ENCODE assay signal across 22 mouse cellular contexts in genomic region chr10:88031978-88032377, GRCm38 (mm10). TPM values are rescaled to one million over a fixed set of nuclear protein-coding genes. Genes with fewer than 3 reads are reported as not detected.
DNase-seq lines count a peak whose midpoint lies in the region; ATAC-seq and TF ChIP-seq lines count a peak whose summit lies in the region.
"Had no signal": no experiment of that assay in that cellular context is flagged by ENCODE, and none has a peak within 500 bp of the region (broad histone marks: within the 10 kb centered on the region; RNA-seq: fewer than 3 reads in every experiment).

No protein-coding gene starts in this region.

- ATAC-seq in stomach, embryonic 15.5 days (ENCODE audit: insufficient read depth, low FRiP score, low read depth) = no peak
- no peak for ATAC-seq in stomach, postnatal 0 days (ENCODE audit: low FRiP score, low TSS enrichment)
- ATAC-seq in limb, embryonic 14.5 days (ENCODE audit: low FRiP score, low read depth) = peak; percentile 53; the same call in 1 of the 2 replicates
- ATAC-seq in hindbrain, embryonic 16.5 days = no peak
- ATAC-seq: forebrain, postnatal 0 days; intestine, embryonic 16.5 days had no signal

- H3K4me1 ChIP-seq in stomach, embryonic 15.5 days = no peaks in the 10 kb centered on the region
- H3K4me1 ChIP-seq in stomach, postnatal 0 days (replicated peaks; ENCODE audit: control insufficient read depth, insufficient read depth) = no peaks in the 10 kb centered on the region
- no peaks in the 10 kb centered on the region for H3K4me1 ChIP-seq in limb, embryonic 14.5 days (ENCODE audit: control insufficient read depth, insufficient read depth, low read length)
- no peaks in the 10 kb centered on the region for H3K4me1 ChIP-seq in hindbrain, embryonic 16.5 days (ENCODE audit: control insufficient read depth, insufficient read depth, low read depth, low read length)
- H3K4me1 ChIP-seq: embryonic facial prominence, embryonic 12.5 days; heart, embryonic 15.5 days had no signal

- H3K9me3 ChIP-seq in stomach, embryonic 15.5 days = no peaks in the 10 kb centered on the region
- no peaks in the 10 kb centered on the region for H3K9me3 ChIP-seq in stomach, postnatal 0 days (ENCODE audit: control insufficient read depth, low read length)
- no peaks in the 10 kb centered on the region for H3K9me3 ChIP-seq in limb, embryonic 14.5 days (ENCODE audit: control insufficient read depth, low read length)
- no peaks in the 10 kb centered on the region for H3K9me3 ChIP-seq in hindbrain, embryonic 16.5 days (ENCODE audit: control insufficient read depth, low read length)
- H3K9me3 ChIP-seq: embryonic facial prominence, embryonic 12.5 days; heart, embryonic 15.5 days had no signal

- no peak for TF ChIP-seq CTCF in stomach, postnatal 0 days (IDR thresholded peaks at IDR 0.05; ENCODE audit: low read depth)
- TF ChIP-seq CTCF in brain, embryonic 14.5 days (IDR thresholded peaks at IDR 0.05; ENCODE audit: borderline replicate concordance, extremely low read depth, insufficient read depth, insufficient read length) = no peak

- TF ChIP-seq POLR2A in brain, embryonic 14.5 days (IDR thresholded peaks at IDR 0.05; ENCODE audit: borderline replicate concordance, extremely low read depth, insufficient read depth, insufficient read length, poor library complexity, severe bottlenecking) = no peak
- TF ChIP-seq POLR2A in limb, embryonic 14.5 days (IDR thresholded peaks at IDR 0.05; ENCODE audit: borderline replicate concordance, extremely low read depth, insufficient read depth, insufficient read length) = no peak

- TF ChIP-seq EP300 in stomach, postnatal 0 days (optimal IDR thresholded peaks at IDR 0.05) = no peak

- H3K27me3 ChIP-seq in stomach, embryonic 15.5 days (replicated peaks) = no peaks in the 10 kb centered on the region
- H3K27me3 ChIP-seq in stomach, postnatal 0 days (ENCODE audit: control insufficient read depth, insufficient read depth, low read length) = no peaks in the 10 kb centered on the region
- no peaks in the 10 kb centered on the region for H3K27me3 ChIP-seq in limb, embryonic 14.5 days (ENCODE audit: control insufficient read depth, insufficient read depth, low read length)
- no peaks in the 10 kb centered on the region for H3K27me3 ChIP-seq in hindbrain, embryonic 16.5 days (replicated peaks; ENCODE audit: control insufficient read depth, insufficient read depth, low read length)
- H3K27me3 ChIP-seq: embryonic facial prominence, embryonic 12.5 days; heart, embryonic 15.5 days had no signal

- H3K4me2 ChIP-seq in stomach, embryonic 15.5 days = no peak overlapping the region
- H3K4me2 ChIP-seq in stomach, postnatal 0 days (replicated peaks; ENCODE audit: low read depth) = no peak overlapping the region
- no peak overlapping the region for H3K4me2 ChIP-seq in limb, embryonic 14.5 days (replicated peaks; ENCODE audit: low read depth, low read length, severe bottlenecking)
- no peak overlapping the region for H3K4me2 ChIP-seq in hindbrain, embryonic 16.5 days (ENCODE audit: low read length)
- H3K4me2 ChIP-seq: embryonic facial prominence, embryonic 12.5 days; heart, embryonic 11.5 days; heart, embryonic 15.5 days; hindbrain, embryonic 14.5 days had no signal

- 47% methylated on average over 5 of the region's 5 CpGs for WGBS in stomach, embryonic 15.5 days
- 43% methylated on average over 5 of the region's 5 CpGs for WGBS in stomach, postnatal 0 days
- 59% methylated on average over 5 of the region's 5 CpGs for WGBS in limb, embryonic 14.5 days
- whole genome bisulfite sequencing in hindbrain, embryonic 16.5 days = 60% methylated on average over 5 of the region's 5 CpGs

- H3K4me3 ChIP-seq in stomach, embryonic 15.5 days (replicated peaks) = no peak overlapping the region
- no peak overlapping the region for H3K4me3 ChIP-seq in stomach, postnatal 0 days (ENCODE audit: low read depth, low read length)
- no peak overlapping the region for H3K4me3 ChIP-seq in limb, embryonic 14.5 days (replicated peaks; ENCODE audit: low read length)
- no peak overlapping the region for H3K4me3 ChIP-seq in hindbrain, embryonic 16.5 days (ENCODE audit: low read length)
- H3K4me3 ChIP-seq: embryonic facial prominence, embryonic 12.5 days; erythroblast, embryonic 14.5 days; heart, adult 2 months; heart, embryonic 15.5 days had no signal

- no peak overlapping the region for H3K9ac ChIP-seq in stomach, embryonic 15.5 days
- no peak overlapping the region for H3K9ac ChIP-seq in stomach, postnatal 0 days (ENCODE audit: low read length)
- H3K9ac ChIP-seq in limb, embryonic 14.5 days (ENCODE audit: low read depth, low read length, severe bottlenecking) = no peak overlapping the region
- no peak overlapping the region for H3K9ac ChIP-seq in hindbrain, embryonic 16.5 days (ENCODE audit: low read depth, low read length)
- H3K9ac ChIP-seq: embryonic facial prominence, embryonic 12.5 days; forebrain, postnatal 0 days; heart, embryonic 15.5 days; hindbrain, embryonic 14.5 days had no signal

- H3K36me3 ChIP-seq in stomach, embryonic 15.5 days = no peaks in the 10 kb centered on the region
- H3K36me3 ChIP-seq in stomach, postnatal 0 days (ENCODE audit: control insufficient read depth, insufficient read depth, low read length) = no peaks in the 10 kb centered on the region
- H3K36me3 ChIP-seq in limb, embryonic 14.5 days (ENCODE audit: control insufficient read depth, insufficient read depth, low read length) = no peaks in the 10 kb centered on the region
- no peaks in the 10 kb centered on the region for H3K36me3 ChIP-seq in hindbrain, embryonic 16.5 days (ENCODE audit: control insufficient read depth, insufficient read depth, low read length)
- H3K36me3 ChIP-seq: embryonic facial prominence, embryonic 12.5 days; heart, embryonic 15.5 days had no signal

- 0 out of 2 replicates have a peak overlapping the region, but pooled peaks have one; percentile 21 for H3K27ac ChIP-seq in stomach, embryonic 15.5 days
- no peak overlapping the region for H3K27ac ChIP-seq in stomach, postnatal 0 days (replicated peaks)
- no peak overlapping the region for H3K27ac ChIP-seq in limb, embryonic 14.5 days (replicated peaks; ENCODE audit: low read depth, low read length)
- H3K27ac ChIP-seq in hindbrain, embryonic 16.5 days (ENCODE audit: low read depth, low read length) = no peak overlapping the region
- H3K27ac ChIP-seq: embryonic facial prominence, embryonic 12.5 days; heart, adult 2 months; heart, embryonic 15.5 days; hindbrain, embryonic 14.5 days had no signal

- DNase-seq in stomach, postnatal 0 days (ENCODE audit: low spot score) = no peak
- DNase-seq in brain, embryonic 14.5 days (ENCODE audit: low read depth) = peak; percentile 7
- DNase-seq in limb, embryonic 14.5 days (ENCODE audit: low spot score) = peak; percentile 26
- no peak for DNase-seq in kidney, adult 18-20 months
- DNase-seq in left cerebral cortex, adult 9 months (ENCODE audit: low spot score in 2 of 2) = no peak
- DNase-seq: adrenal gland, postnatal 14 days; cerebellum, adult 2 months; cerebellum, postnatal 14 days; embryo, embryonic 11 days; forebrain, postnatal 0 days; gastrocnemius, postnatal 14 days; heart, adult 2 months; heart, postnatal 14 days had no signal

RNA-seq across cellular contexts. Expression of gene Pmch, which starts 58.9 kb away (rescaled TPM):
- 0.43 and 0.67 TPM in 2 replicates for polyA plus RNA-seq in stomach, embryonic 15.5 days (2015; fragmentation: Nextera tagmentation; extraction: Ambion mirVana)
- polyA plus RNA-seq in stomach, postnatal 0 days (2015; fragmentation: Nextera tagmentation; extraction: Ambion mirVana) = not detected in 2 replicates
- polyA plus RNA-seq in brain, embryonic 14.5 days (2012; rRNA removed) = 3.9 and 5.3 TPM in 2 replicates
- polyA plus RNA-seq in limb, embryonic 14.5 days (2012; rRNA removed) = not detected in 2 replicates
- polyA plus RNA-seq in limb, embryonic 14.5 days (2014; fragmentation: Nextera tagmentation; extraction: Ambion mirVana) = 0.34 and 0.43 TPM in 2 replicates
- 0.32 and 0.41 TPM in 2 replicates for polyA plus RNA-seq in hindbrain, embryonic 16.5 days (2015; fragmentation: Nextera tagmentation; extraction: Ambion mirVana)
- polyA plus RNA-seq: erythroblast, embryonic 14.5 days; gonadal fat pad, adult 2 months; heart, adult 2 months had no signal

Comparison
In these comparisons a context has a peak if more than half of its experiments do, and no peak if none do; other contexts are left out.
1. DNase-seq: peak in brain, embryonic 14.5 days (single experiment) and limb, embryonic 14.5 days (single experiment); none in stomach, postnatal 0 days (single experiment), kidney, adult 18-20 months (single experiment) and left cerebral cortex, adult 9 months (0 of 2).